Mouse (Mus musculus): ENCODE results near the gene Znhit6. TPM values are rescaled to one million over a fixed set of nuclear protein-coding genes. Genes with fewer than 3 reads are reported as not detected.

The Znhit6 gene
- polyA plus RNA-seq (2015; fragmentation: Nextera tagmentation; extraction: Ambion mirVana): 18.6 and 21.0 TPM in 2 replicates

DNA sequence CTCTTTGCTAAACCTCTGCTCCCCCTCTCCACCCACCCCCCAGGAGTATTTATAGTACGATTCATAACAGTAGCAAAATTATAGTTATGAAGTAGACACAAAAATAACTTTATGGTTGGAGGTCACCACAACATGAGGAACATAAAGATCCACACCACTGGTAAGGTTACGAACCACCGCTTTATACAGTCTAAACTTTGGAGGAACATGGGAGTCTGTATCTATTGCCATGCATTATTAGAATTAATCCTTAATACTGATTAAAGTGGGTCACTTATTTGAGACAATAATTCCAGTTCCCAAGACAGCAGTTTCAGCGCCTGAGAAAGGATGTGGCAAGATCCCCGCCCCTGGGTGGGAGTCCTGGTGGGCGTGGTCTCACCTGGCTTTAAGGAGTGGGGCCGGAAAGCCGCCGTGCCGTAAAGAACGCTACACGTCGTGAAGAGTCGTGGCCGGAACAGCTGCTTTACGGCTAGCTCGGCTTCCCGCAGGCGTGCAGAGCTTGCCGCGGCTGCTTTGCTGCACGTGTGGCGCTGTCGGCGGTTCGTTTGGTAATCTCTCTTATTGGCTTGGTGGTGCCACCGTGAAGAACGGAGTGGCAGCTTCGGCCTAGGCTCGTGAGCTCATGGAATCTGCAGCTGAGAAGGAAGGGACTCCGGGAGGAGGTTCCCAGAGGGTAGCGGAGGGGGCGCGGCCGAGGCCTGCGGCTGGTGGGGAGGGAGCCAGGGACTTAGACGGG is at the start of gene Znhit6:
Gene Znhit6, plus strand, starts transcription at position 463 of the 739 bp plus-strand sequence.

GRCm38 (mm10) chr3:145649852-145650202 is 73.8 kb downstream of the Znhit6 start, which contains the start of gene Ccn1:
Ccn1 (minus strand) TSS chr3:145649981.

Other genes with a start within 250 kb of the Znhit6 start
- gene Ccn1, start 73.8 kb downstream of the Znhit6 start, polyA plus RNA-seq (2015; fragmentation: Nextera tagmentation; extraction: Ambion mirVana): 216 and 243 TPM in 2 replicates
- gene Ddah1, start 182.5 kb downstream of the Znhit6 start, polyA plus RNA-seq (2015; fragmentation: Nextera tagmentation; extraction: Ambion mirVana): 6.7 and 8.8 TPM in 2 replicates